Mouse (Mus musculus) heart, postnatal 0 days (tissue): ENCODE results near the gene Ttc39b.

Experiments used
- CTCF ChIP-seq: IDR thresholded peaks from 2 replicates; pipeline ENCODE4 v1.5.1; 2016; ENCODE audit warnings: antibody characterized with exemption, control low read depth, low read depth
- EP300 ChIP-seq: IDR thresholded peaks from 2 replicates; pipeline ENCODE4 v1.6.1; 2016; ENCODE audit warnings: antibody characterized with exemption, low read depth

- TF ChIP-seq EP300 (no peak), CTCF (no peak)
Measured at GRCm38 (mm10) chr4:83314261-83314793, 9.7 kb downstream of the Ttc39b start.
